Mouse (Mus musculus) kidney, embryonic 15.5 days (tissue): ENCODE measurements at regions not wholly inside any gene's neighbourhood (a gene's known extent, or its start where the extent isn't known, plus 50 kb on each side); places are given as distances from the start of the nearest gene placed in this dataset.
A peak's percentile ranks its signal among the peaks of the same experiment; 100 is the strongest.
"Not testable (repeated sequence)": the region's sequence is repeated elsewhere in the genome, so short reads cannot be mapped to it uniquely, and the experiment has no call there.

Experiments used
- ATAC-seq: fragments of 200-750 bp; cut with Nextera tagmentation; replicated peaks from 2 replicates; pipeline ENCODE4 v1.8.0; 2017; ENCODE audit warnings: moderate TSS enrichment; ENCODE audit not compliant: low FRiP score
- H3K27ac ChIP-seq: fragments of 300-500 bp; sonication (generic); 2 replicates; pipeline ENCODE4 v1.5.1; 2015; ENCODE audit warnings: mild to moderate bottlenecking, inconsistent platforms
- H3K27me3 ChIP-seq: fragments of 300-500 bp; sonication (generic); 2 replicates; pipeline ENCODE4 v1.6.1; 2015; ENCODE audit warnings: inconsistent platforms
- H3K36me3 ChIP-seq: fragments of 300-500 bp; sonication (generic); 2 replicates; pipeline ENCODE4 v1.6.1; 2015; ENCODE audit warnings: inconsistent platforms
- H3K4me1 ChIP-seq: fragments of 300-500 bp; sonication (generic); 2 replicates; pipeline ENCODE4 v1.6.1; 2015; ENCODE audit warnings: inconsistent platforms
- H3K4me2 ChIP-seq: fragments of 300-500 bp; sonication (generic); 2 replicates; pipeline ENCODE4 v1.6.1; 2015; ENCODE audit warnings: moderate library complexity, mild to moderate bottlenecking, inconsistent platforms
- H3K4me3 ChIP-seq: fragments of 300-500 bp; sonication (generic); replicated peaks from 2 replicates; pipeline ENCODE4 v1.5.1; 2015; ENCODE audit warnings: mild to moderate bottlenecking, inconsistent platforms
- H3K9ac ChIP-seq: fragments of 300-500 bp; sonication (generic); 2 replicates; pipeline ENCODE4 v1.6.1; 2015; ENCODE audit warnings: mild to moderate bottlenecking, inconsistent platforms
- H3K9me3 ChIP-seq: fragments of 300-500 bp; sonication (generic); replicated peaks from 2 replicates; pipeline ENCODE4 v1.6.1; 2016; ENCODE audit warnings: inconsistent platforms
- WGBS: fragments of 180-500 bp; shearing (Covaris S2); methylation state at CpG from one replicate; pipeline ENCODE4 v1.1.7; 2015; ENCODE audit warnings: mixed read lengths; 5-methylcytosine and 5-hydroxymethylcytosine counted together

- not testable (repeated sequence) for ATAC-seq, H3K4me1 ChIP-seq, H3K27ac ChIP-seq, H3K27me3 ChIP-seq, H3K4me2 ChIP-seq, H3K9me3 ChIP-seq, H3K4me3 ChIP-seq, H3K36me3 ChIP-seq, H3K9ac ChIP-seq
- 70% methylated on average over 2 of the region's 2 CpGs for WGBS
Observed at GRCm38 (mm10) chr3:110880472-110880871, 629.7 kb upstream of the Prmt6 start.

GRCm38 (mm10) chr3:110865989-110866388 lies 615.2 kb upstream of the Prmt6 start:
- no peaks in the 10 kb centered on the region for H3K9me3 ChIP-seq
- WGBS = 82% methylated on average over 1 of the region's 1 CpGs
- H3K27ac ChIP-seq = no peak overlapping the region
- H3K27me3 ChIP-seq = no peaks in the 10 kb centered on the region
- no peaks in the 10 kb centered on the region for H3K36me3 ChIP-seq
- no peak overlapping the region for H3K4me2 ChIP-seq
- no peak overlapping the region for H3K4me3 ChIP-seq
- no peak overlapping the region for H3K9ac ChIP-seq
- H3K4me1 ChIP-seq = no peaks in the 10 kb centered on the region
- ATAC-seq = no peak

- Histone ChIP-seq H3K9me3 (no peaks in the 10 kb centered on the region), H3K9ac (no peak overlapping the region), H3K27me3 (no peaks in the 10 kb centered on the region), H3K36me3 (no peaks in the 10 kb centered on the region), H3K27ac (no peak overlapping the region), H3K4me2 (no peak overlapping the region), H3K4me3 (no peak overlapping the region), H3K4me1 (no peaks in the 10 kb centered on the region)
- ATAC-seq = no peak
- WGBS = 60% methylated on average over 2 of the region's 2 CpGs
Observed at GRCm38 (mm10) chr3:110847222-110847621, 596.4 kb upstream of the Prmt6 start.

GRCm38 (mm10) chr3:110820709-110821401 lies 570.1 kb upstream of the Prmt6 start:
- Histone ChIP-seq H3K9me3 (no peaks in the 10 kb centered on the region), H3K27me3 (no peaks in the 10 kb centered on the region), H3K4me1 (no peaks in the 10 kb centered on the region), H3K9ac (no peak overlapping the region), H3K27ac (no peak overlapping the region), H3K4me3 (no peak overlapping the region), H3K4me2 (no peak overlapping the region), H3K36me3 (no peaks in the 10 kb centered on the region)
- WGBS = 67% methylated on average over 3 of the region's 3 CpGs
- ATAC-seq = no peak

- WGBS = 71% methylated on average over 4 of the region's 4 CpGs
- H3K27me3 ChIP-seq = no peaks in the 10 kb centered on the region
- H3K4me1 ChIP-seq = no peaks in the 10 kb centered on the region
- no peaks in the 10 kb centered on the region for H3K36me3 ChIP-seq
- no peak overlapping the region for H3K27ac ChIP-seq
- no peak overlapping the region for H3K4me2 ChIP-seq
- no peak overlapping the region for H3K9ac ChIP-seq
- no peak for ATAC-seq
- H3K4me3 ChIP-seq = no peak overlapping the region
- no peaks in the 10 kb centered on the region for H3K9me3 ChIP-seq
Observed at GRCm38 (mm10) chr3:110789009-110789586, 538.3 kb upstream of the Prmt6 start.

- Histone ChIP-seq H3K4me2 (no peak overlapping the region), H3K36me3 (no peaks in the 10 kb centered on the region), H3K9ac (no peak overlapping the region), H3K4me3 (no peak overlapping the region), H3K9me3 (no peaks in the 10 kb centered on the region), H3K27me3 (no peaks in the 10 kb centered on the region), H3K27ac (no peak overlapping the region), H3K4me1 (no peaks in the 10 kb centered on the region)
- WGBS = 87% methylated on average over 1 of the region's 1 CpGs
- no peak for ATAC-seq
Observed at GRCm38 (mm10) chr3:110755266-110755665, 504.5 kb upstream of the Prmt6 start.

GRCm38 (mm10) chr3:110746273-110746672 lies 495.5 kb upstream of the Prmt6 start:
- WGBS = 41% methylated on average over 2 of the region's 2 CpGs
- Histone ChIP-seq H3K9me3 (no peaks in the 10 kb centered on the region), H3K4me1 (no peaks in the 10 kb centered on the region), H3K4me2 (no peak overlapping the region), H3K27ac (no peak overlapping the region), H3K4me3 (no peak overlapping the region), H3K27me3 (no peaks in the 10 kb centered on the region), H3K9ac (no peak overlapping the region), H3K36me3 (no peaks in the 10 kb centered on the region)
- no peak for ATAC-seq

- no peaks in the 10 kb centered on the region for H3K27me3 ChIP-seq
- 62% methylated on average over 4 of the region's 4 CpGs for WGBS
- no peaks in the 10 kb centered on the region for H3K9me3 ChIP-seq
- H3K4me1 ChIP-seq = no peaks in the 10 kb centered on the region
- no peak overlapping the region for H3K4me2 ChIP-seq
- H3K27ac ChIP-seq = no peak overlapping the region
- no peak overlapping the region for H3K4me3 ChIP-seq
- H3K9ac ChIP-seq = no peak overlapping the region
- no peak for ATAC-seq
- no peaks in the 10 kb centered on the region for H3K36me3 ChIP-seq
Observed at GRCm38 (mm10) chr3:110700122-110700521, 449.3 kb upstream of the Prmt6 start.

- Histone ChIP-seq H3K27ac (no peak overlapping the region), H3K27me3 (no peaks in the 10 kb centered on the region), H3K9me3 (no peaks in the 10 kb centered on the region), H3K4me2 (no peak overlapping the region), H3K36me3 (no peaks in the 10 kb centered on the region), H3K4me3 (no peak overlapping the region), H3K4me1 (no peaks in the 10 kb centered on the region), H3K9ac (no peak overlapping the region)
- 60% methylated on average over 7 of the region's 7 CpGs for WGBS
- no peak for ATAC-seq
Observed at GRCm38 (mm10) chr3:110667525-110668005, 416.8 kb upstream of the Prmt6 start.

GRCm38 (mm10) chr3:110666992-110667391 lies 416.2 kb upstream of the Prmt6 start:
- Histone ChIP-seq H3K9me3 (no peaks in the 10 kb centered on the region), H3K4me2 (no peak overlapping the region), H3K4me1 (no peaks in the 10 kb centered on the region), H3K27ac (no peak overlapping the region), H3K27me3 (no peaks in the 10 kb centered on the region), H3K36me3 (no peaks in the 10 kb centered on the region), H3K9ac (no peak overlapping the region), H3K4me3 (no peak overlapping the region)
- 86% methylated on average over 2 of the region's 2 CpGs for WGBS
- ATAC-seq = no peak

- H3K27me3 ChIP-seq = no peaks in the 10 kb centered on the region
- no peak overlapping the region for H3K27ac ChIP-seq
- H3K9me3 ChIP-seq = no peaks in the 10 kb centered on the region
- 84% methylated on average over 4 of the region's 4 CpGs for WGBS
- no peak overlapping the region for H3K9ac ChIP-seq
- no peaks in the 10 kb centered on the region for H3K36me3 ChIP-seq
- no peak for ATAC-seq
- H3K4me1 ChIP-seq = no peaks in the 10 kb centered on the region
- H3K4me2 ChIP-seq = no peak overlapping the region
- H3K4me3 ChIP-seq = no peak overlapping the region
Observed at GRCm38 (mm10) chr3:110657495-110658105, 406.8 kb upstream of the Prmt6 start.

GRCm38 (mm10) chr3:110626326-110626725 lies 375.5 kb upstream of the Prmt6 start:
- Histone ChIP-seq H3K9me3 (no peaks in the 10 kb centered on the region), H3K4me1 (no peaks in the 10 kb centered on the region), H3K27ac (no peak overlapping the region), H3K4me2 (no peak overlapping the region), H3K4me3 (no peak overlapping the region), H3K27me3 (peaks cover 3% of the 10 kb centered on the region; the same call in 1 of the 2 replicates), H3K36me3 (no peaks in the 10 kb centered on the region), H3K9ac (no peak overlapping the region)
- peak; percentile 73; the same call in 1 of the 2 replicates for ATAC-seq
- WGBS = 38% methylated on average over 3 of the region's 3 CpGs
